Mouse (Mus musculus): ENCODE results near the gene Cacng2. TPM values are rescaled to one million over a fixed set of nuclear protein-coding genes. Genes with fewer than 3 reads are reported as not detected.
"Not testable (repeated sequence)": the region's sequence is repeated elsewhere in the genome, so short reads cannot be mapped to it uniquely, and the experiment has no call there.

The Cacng2 gene
- polyA plus RNA-seq, 2 experiments from 2014 or later: not detected

- ATAC-seq: no peak
Observed at GRCm38 (mm10) chr15:78082149-78082548, 37.7 kb downstream of the Cacng2 start.

- ATAC-seq: no peak
Observed at GRCm38 (mm10) chr15:78081384-78081783, 38.4 kb downstream of the Cacng2 start.

- no peak for ATAC-seq
Observed at GRCm38 (mm10) chr15:78080326-78080725, 39.5 kb downstream of the Cacng2 start.

- ATAC-seq: no peak
Observed at GRCm38 (mm10) chr15:78078776-78079628, 40.8 kb downstream of the Cacng2 start.

GRCm38 (mm10) chr15:78078206-78078605, 41.6 kb downstream of the Cacng2 start:
- no peak for ATAC-seq

- ATAC-seq: no peak
Observed at GRCm38 (mm10) chr15:78075921-78076320, 43.9 kb downstream of the Cacng2 start.

- ATAC-seq: no peak
Observed at GRCm38 (mm10) chr15:78073109-78073508, 46.7 kb downstream of the Cacng2 start.

- no peak for ATAC-seq
Observed at GRCm38 (mm10) chr15:78066475-78066874, 53.4 kb downstream of the Cacng2 start.

- ATAC-seq: no peak
Observed at GRCm38 (mm10) chr15:78065541-78065940, 54.3 kb downstream of the Cacng2 start.

GRCm38 (mm10) chr15:78064340-78064739, 55.5 kb downstream of the Cacng2 start:
- no peak for ATAC-seq

- ATAC-seq: no peak
Observed at GRCm38 (mm10) chr15:78062467-78062866, 57.4 kb downstream of the Cacng2 start.

GRCm38 (mm10) chr15:78056930-78057329, 62.9 kb downstream of the Cacng2 start:
- no peak for ATAC-seq

- no peak for ATAC-seq
Observed at GRCm38 (mm10) chr15:78050682-78051081, 69.1 kb downstream of the Cacng2 start.

- ATAC-seq: no peak
Observed at GRCm38 (mm10) chr15:78049933-78050332, 69.9 kb downstream of the Cacng2 start.

GRCm38 (mm10) chr15:78045842-78046241, 74.0 kb downstream of the Cacng2 start:
- ATAC-seq: no peak

- ATAC-seq: no peak
Observed at GRCm38 (mm10) chr15:78045314-78045713, 74.5 kb downstream of the Cacng2 start.

- ATAC-seq: no peak
Observed at GRCm38 (mm10) chr15:78044826-78045225, 75.0 kb downstream of the Cacng2 start.

GRCm38 (mm10) chr15:78042706-78043105, 77.1 kb downstream of the Cacng2 start:
- ATAC-seq: no peak

GRCm38 (mm10) chr15:78037626-78038025, 82.2 kb downstream of the Cacng2 start:
- ATAC-seq: no peak

GRCm38 (mm10) chr15:78036586-78036985, 83.2 kb downstream of the Cacng2 start:
- ATAC-seq: no peak

- no peak for ATAC-seq
Observed at GRCm38 (mm10) chr15:78029938-78030337, 89.9 kb downstream of the Cacng2 start.

GRCm38 (mm10) chr15:78026521-78026920, 93.3 kb downstream of the Cacng2 start:
- no peak for ATAC-seq

- ATAC-seq: no peak
Observed at GRCm38 (mm10) chr15:78024211-78024610, 95.6 kb downstream of the Cacng2 start.

GRCm38 (mm10) chr15:78014046-78014445, 105.8 kb downstream of the Cacng2 start:
- no peak for ATAC-seq

- not testable (repeated sequence) for ATAC-seq
Observed at GRCm38 (mm10) chr15:78008206-78008605, 111.6 kb downstream of the Cacng2 start.
